Mouse (Mus musculus): ENCODE data around the gene Cd300lf.

- TF ChIP-seq CTCF (IDR thresholded peaks at IDR 0.05; ENCODE audit: low read depth, low read length) (peak; percentile 84), POLR2A (IDR thresholded peaks at IDR 0.05; ENCODE audit: borderline replicate concordance, low read depth, low read length) (no peak)
Measured at GRCm38 (mm10) chr11:115181913-115182638, 48.3 kb upstream of the Cd300lf start.
